Mouse (Mus musculus): ENCODE results near the gene Glis2. TPM values are rescaled to one million over a fixed set of nuclear protein-coding genes. Genes with fewer than 3 reads are reported as not detected.

Gene Glis2
- polyA plus RNA-seq, 1 experiment from 2014 or later, result 22.3 TPM

DNA sequence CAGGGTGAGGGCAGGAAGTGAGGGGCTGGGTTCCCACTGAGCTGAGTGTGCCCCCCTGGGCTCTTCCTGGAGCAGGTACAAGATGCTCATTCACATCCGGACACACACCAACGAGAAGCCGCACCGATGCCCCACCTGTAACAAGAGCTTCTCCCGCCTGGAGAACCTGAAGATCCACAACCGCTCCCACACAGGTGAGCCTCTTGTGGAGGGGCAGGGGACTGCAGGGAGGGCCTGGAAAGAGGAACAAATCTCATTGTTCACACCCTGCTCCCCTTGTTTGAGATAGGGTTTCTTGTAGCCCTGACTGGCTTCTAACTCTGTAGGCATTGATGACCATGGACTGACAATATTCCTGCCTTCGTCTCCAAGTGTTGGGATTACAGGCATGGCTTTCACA lies 17.2 kb downstream of the Glis2 start:
- WGBS, result 92% methylated on average over 7 of the region's 7 CpGs
- H3K27ac ChIP-seq (replicated peaks), result no peak overlapping the region
- H3K4me1 ChIP-seq, result peaks cover 21% of the 10 kb centered on the region
- peaks cover 83% of the 10 kb centered on the region for H3K36me3 ChIP-seq (replicated peaks)
- no peak for DNase-seq (ENCODE audit: low spot score)
- no peaks in the 10 kb centered on the region for H3K9me3 ChIP-seq
- H3K27me3 ChIP-seq (replicated peaks; ENCODE audit: low read depth, poor library complexity, severe bottlenecking), result no peaks in the 10 kb centered on the region
- H3K4me3 ChIP-seq, result no peak overlapping the region

DNA sequence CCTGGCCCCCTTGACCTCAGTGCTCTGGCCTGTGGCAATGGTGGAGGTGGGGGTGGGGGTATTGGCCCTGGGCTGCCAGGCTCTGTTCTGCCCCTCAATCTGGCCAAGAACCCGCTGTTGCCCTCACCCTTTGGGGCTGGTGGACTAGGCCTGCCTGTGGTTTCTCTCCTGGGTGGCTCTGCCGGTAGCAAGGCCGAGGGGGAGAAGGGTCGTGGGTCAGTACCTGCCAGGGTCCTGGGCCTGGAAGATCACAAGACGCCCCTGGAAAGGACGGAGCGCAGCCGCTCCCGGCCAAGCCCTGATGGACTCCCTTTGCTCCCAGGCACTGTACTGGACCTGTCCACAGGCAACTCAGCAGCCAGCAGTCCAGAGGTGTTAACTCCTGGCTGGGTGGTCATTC lies 19.2 kb downstream of the Glis2 start:
- H3K36me3 ChIP-seq (replicated peaks), result peaks cover 98% of the 10 kb centered on the region

DNA sequence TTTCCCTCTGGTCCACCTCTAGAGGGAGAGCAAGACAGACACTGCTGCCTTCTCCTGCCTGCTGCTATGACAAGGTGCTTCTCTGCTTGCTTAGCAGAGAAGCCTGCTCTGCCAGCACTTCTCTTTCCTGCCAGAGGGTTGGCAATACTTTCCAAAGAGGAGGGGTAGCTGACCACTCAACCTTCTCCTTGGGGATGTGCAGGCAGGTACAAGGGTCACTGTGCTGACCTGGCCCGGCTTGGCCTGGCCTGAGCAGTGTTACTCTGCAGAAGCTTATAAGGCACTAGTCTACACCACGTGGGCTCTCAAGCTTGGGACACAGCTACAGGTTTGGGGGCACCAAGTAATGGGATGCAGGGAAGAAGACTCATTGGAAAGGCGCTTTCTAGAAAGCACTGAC lies 20.1 kb downstream of the Glis2 start:
- Histone ChIP-seq H3K4me1 (no peaks in the 10 kb centered on the region), H3K9me3 (no peaks in the 10 kb centered on the region; the same call in 1 of the 2 replicates), H3K27me3 (replicated peaks; ENCODE audit: low read depth, poor library complexity, severe bottlenecking) (no peaks in the 10 kb centered on the region), H3K27ac (replicated peaks) (no peak overlapping the region), H3K36me3 (replicated peaks) (peaks cover 97% of the 10 kb centered on the region), H3K4me3 (no peak overlapping the region)
- WGBS, result 92% methylated on average over 3 of the region's 3 CpGs
- DNase-seq (ENCODE audit: low spot score), result no peak

More for the DNA sequence above, 19.2 kb downstream of the Glis2 start:
- Histone ChIP-seq H3K4me1 (0 out of 2 replicates have a peak, but pooled peaks cover under 1% of the 10 kb centered on the region), H3K4me3 (no peak overlapping the region), H3K27ac (replicated peaks) (no peak overlapping the region; the same call in 1 of the 2 replicates), H3K27me3 (replicated peaks; ENCODE audit: low read depth, poor library complexity, severe bottlenecking) (no peaks in the 10 kb centered on the region), H3K9me3 (no peaks in the 10 kb centered on the region; the same call in 1 of the 2 replicates)
- 93% methylated on average over 9 of the region's 9 CpGs for WGBS
- DNase-seq (ENCODE audit: low spot score), result no peak

DNA sequence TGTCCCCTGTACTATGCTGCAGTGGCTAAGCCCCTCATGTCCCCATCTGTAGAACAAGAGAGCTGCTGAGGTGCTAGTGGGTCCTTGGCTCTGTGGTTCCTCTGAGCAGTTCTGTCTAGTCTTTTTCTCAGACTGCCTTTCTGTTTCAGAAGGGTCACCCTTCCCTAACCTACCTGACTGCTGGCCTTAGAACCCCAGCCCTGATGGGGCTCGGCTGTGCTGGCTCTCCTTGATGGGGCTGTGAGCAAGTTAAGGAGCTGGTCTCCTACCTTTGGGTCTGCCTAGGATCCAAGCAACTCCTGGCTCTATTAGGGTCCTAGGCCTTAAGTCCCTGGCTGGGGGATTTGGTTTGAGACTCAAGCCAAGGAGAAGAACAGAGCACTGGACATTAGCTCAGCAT lies 20.8 kb downstream of the Glis2 start:
- Histone ChIP-seq H3K4me3 (no peak overlapping the region), H3K27ac (replicated peaks) (no peak overlapping the region), H3K9me3 (no peaks in the 10 kb centered on the region; the same call in 1 of the 2 replicates), H3K27me3 (replicated peaks; ENCODE audit: low read depth, poor library complexity, severe bottlenecking) (no peaks in the 10 kb centered on the region), H3K36me3 (replicated peaks) (peaks cover 96% of the 10 kb centered on the region), H3K4me1 (no peaks in the 10 kb centered on the region)
- no peak for DNase-seq (ENCODE audit: low spot score)
- whole genome bisulfite sequencing, result 95% methylated on average over 1 of the region's 1 CpGs

- peaks cover 82% of the 10 kb centered on the region for H3K36me3 ChIP-seq (replicated peaks)
- H3K27ac ChIP-seq (replicated peaks), result no peak overlapping the region
- no peaks in the 10 kb centered on the region; the same call in 1 of the 2 replicates for H3K9me3 ChIP-seq
- 88% methylated on average over 4 of the region's 4 CpGs for WGBS
- H3K4me3 ChIP-seq, result no peak overlapping the region
- no peaks in the 10 kb centered on the region for H3K4me1 ChIP-seq
- no peak for DNase-seq (ENCODE audit: low spot score)
- no peaks in the 10 kb centered on the region for H3K27me3 ChIP-seq (replicated peaks; ENCODE audit: low read depth, poor library complexity, severe bottlenecking)
Observed at GRCm38 (mm10) chr16:4616829-4617228, 22.3 kb downstream of the Glis2 start.

- peak overlapping the region; percentile 91 for H3K27ac ChIP-seq (replicated peaks)
- peak overlapping the region; percentile 72 for H3K4me3 ChIP-seq
- DNase-seq (ENCODE audit: low spot score), result no peak
- peaks cover 27% of the 10 kb centered on the region for H3K36me3 ChIP-seq (replicated peaks)
- peaks cover 26% of the 10 kb centered on the region for H3K4me1 ChIP-seq
- H3K27me3 ChIP-seq (replicated peaks; ENCODE audit: low read depth, poor library complexity, severe bottlenecking), result no peaks in the 10 kb centered on the region
- 21% methylated on average over 9 of the region's 9 CpGs for WGBS
- no peaks in the 10 kb centered on the region for H3K9me3 ChIP-seq
Observed at GRCm38 (mm10) chr16:4624074-4624473, 29.6 kb downstream of the Glis2 start.

DNA sequence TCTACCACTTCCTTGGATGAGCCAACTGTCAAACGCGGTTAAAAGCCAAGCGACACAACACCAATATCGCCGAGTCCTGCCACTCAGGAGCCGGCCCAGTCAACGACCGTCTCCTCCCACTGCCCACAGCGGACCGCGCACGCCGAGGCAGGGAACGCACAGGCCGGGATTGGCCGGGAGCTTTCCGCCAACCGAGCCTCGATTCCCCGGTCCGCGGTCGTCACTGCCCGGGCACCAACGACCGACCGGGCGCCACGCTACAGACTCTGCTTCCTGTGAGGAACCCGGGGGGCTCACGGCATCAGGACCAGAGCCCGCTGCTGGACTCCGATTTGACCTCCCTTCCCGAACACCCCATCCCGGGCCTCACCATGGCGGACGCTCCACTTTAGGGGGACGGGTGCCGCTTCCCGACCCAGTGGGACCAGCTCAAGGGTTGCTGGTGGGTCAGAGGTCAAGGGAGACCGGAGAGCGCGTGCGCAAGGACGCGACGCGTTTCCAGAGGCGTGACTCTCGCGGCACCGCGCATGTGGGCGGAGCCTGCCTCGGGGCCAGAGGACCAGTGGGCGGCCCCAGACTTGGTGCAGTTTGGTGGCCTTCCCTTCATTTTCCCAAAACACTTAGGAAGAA lies 30.1 kb downstream of the Glis2 start, which contains the start of gene Pam16:
TSS of gene Pam16 (minus strand) at position 508 of the 630 bp plus-strand sequence.
- Histone ChIP-seq H3K4me3 (peak within 1 kb of the TSS; percentile 72), H3K4me1 (peaks cover 26% of the 10 kb centered on the region), H3K9me3 (no peaks in the 10 kb centered on the region), H3K27ac (replicated peaks) (peak within 1 kb of the TSS; percentile 91), H3K36me3 (replicated peaks) (peaks cover 23% of the 10 kb centered on the region), H3K27me3 (replicated peaks; ENCODE audit: low read depth, poor library complexity, severe bottlenecking) (no peaks in the 10 kb centered on the region)
- WGBS, result under 1% methylated on average over 56 of the region's 56 CpGs
- peak; percentile 94 for DNase-seq (ENCODE audit: low spot score)

DNA sequence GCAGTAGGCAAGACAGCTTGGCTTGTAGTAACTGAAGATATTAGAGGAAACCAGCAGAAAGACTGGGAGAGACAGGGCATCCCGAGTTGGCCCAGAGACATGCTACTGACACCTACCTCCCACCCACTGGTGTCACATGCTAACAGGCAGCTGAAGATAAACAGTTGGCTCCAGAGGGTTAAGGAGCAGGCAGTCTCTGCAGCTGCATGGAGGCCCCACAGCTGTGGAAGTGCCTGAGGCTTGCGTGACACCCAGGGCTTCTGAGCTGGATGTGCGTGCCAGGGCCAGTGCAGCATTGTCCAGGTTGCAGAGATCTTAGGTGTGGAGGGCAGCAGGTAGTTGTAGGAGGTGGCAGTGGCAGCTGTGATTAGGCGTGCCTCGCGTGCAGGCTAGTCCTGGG lies 32.6 kb downstream of the Glis2 start:
- no peak for DNase-seq (ENCODE audit: low spot score)
- H3K36me3 ChIP-seq (replicated peaks), result peaks cover 24% of the 10 kb centered on the region
- H3K9me3 ChIP-seq, result no peaks in the 10 kb centered on the region
- H3K27ac ChIP-seq (replicated peaks), result no peak overlapping the region
- no peaks in the 10 kb centered on the region for H3K27me3 ChIP-seq (replicated peaks; ENCODE audit: low read depth, poor library complexity, severe bottlenecking)
- WGBS, result 84% methylated on average over 6 of the region's 6 CpGs
- peaks cover 30% of the 10 kb centered on the region for H3K4me1 ChIP-seq
- H3K4me3 ChIP-seq, result no peak overlapping the region

GRCm38 (mm10) chr16:4628898-4629419 lies 34.4 kb downstream of the Glis2 start:
- H3K27me3 ChIP-seq (replicated peaks; ENCODE audit: low read depth, poor library complexity, severe bottlenecking), result no peaks in the 10 kb centered on the region
- no peak overlapping the region for H3K4me3 ChIP-seq
- no peak for DNase-seq (ENCODE audit: low spot score)
- no peak overlapping the region for H3K27ac ChIP-seq (replicated peaks)
- H3K4me1 ChIP-seq, result peaks cover 20% of the 10 kb centered on the region
- H3K9me3 ChIP-seq, result no peaks in the 10 kb centered on the region
- WGBS, result 86% methylated on average over 9 of the region's 9 CpGs
- peaks cover 33% of the 10 kb centered on the region for H3K36me3 ChIP-seq (replicated peaks)

- DNase-seq (ENCODE audit: low spot score), result peak; percentile 89
- Histone ChIP-seq H3K27ac (replicated peaks) (peak overlapping the region; percentile 52; the same call in 1 of the 2 replicates), H3K27me3 (replicated peaks; ENCODE audit: low read depth, poor library complexity, severe bottlenecking) (no peaks in the 10 kb centered on the region), H3K36me3 (replicated peaks) (peaks cover 33% of the 10 kb centered on the region), H3K4me1 (peaks cover 15% of the 10 kb centered on the region; the same call in 1 of the 2 replicates), H3K9me3 (no peaks in the 10 kb centered on the region), H3K4me3 (no peak overlapping the region)
- 22% methylated on average over 6 of the region's 6 CpGs for WGBS
Observed at GRCm38 (mm10) chr16:4629950-4630349, 35.4 kb downstream of the Glis2 start.

DNA sequence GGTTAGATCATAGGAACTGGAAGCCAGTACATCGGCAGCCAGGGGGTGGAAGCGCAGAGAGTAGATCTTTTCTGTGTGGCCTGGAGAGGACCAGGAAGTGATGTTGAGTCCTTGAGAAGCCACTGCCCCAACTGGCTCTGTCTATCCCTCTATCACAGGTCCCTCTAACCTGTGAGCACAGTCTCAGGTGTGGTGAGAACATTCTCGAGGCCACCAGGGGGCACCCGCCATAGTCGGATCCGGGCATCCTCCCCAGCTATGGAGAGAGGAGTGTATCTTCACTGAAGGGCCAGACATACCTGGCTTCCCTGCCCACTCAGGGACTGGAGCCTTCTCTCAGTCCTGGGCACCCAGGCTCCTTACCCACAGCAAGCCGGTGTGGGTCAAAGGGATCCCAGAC lies 37.5 kb downstream of the Glis2 start:
- WGBS, result 50% methylated on average over 7 of the region's 7 CpGs
- peak overlapping the region; percentile 57; the same call in 1 of the 2 replicates for H3K27ac ChIP-seq (replicated peaks)
- no peak overlapping the region for H3K4me3 ChIP-seq
- no peaks in the 10 kb centered on the region for H3K27me3 ChIP-seq (replicated peaks; ENCODE audit: low read depth, poor library complexity, severe bottlenecking)
- H3K36me3 ChIP-seq (replicated peaks), result peaks cover 30% of the 10 kb centered on the region
- H3K9me3 ChIP-seq, result no peaks in the 10 kb centered on the region
- peaks cover 21% of the 10 kb centered on the region for H3K4me1 ChIP-seq
- DNase-seq (ENCODE audit: low spot score), result peak; percentile 71

GRCm38 (mm10) chr16:4633661-4634060 lies 39.1 kb downstream of the Glis2 start:
- no peak overlapping the region for H3K4me3 ChIP-seq
- no peaks in the 10 kb centered on the region for H3K27me3 ChIP-seq (replicated peaks; ENCODE audit: low read depth, poor library complexity, severe bottlenecking)
- WGBS, result 91% methylated on average over 3 of the region's 3 CpGs
- H3K36me3 ChIP-seq (replicated peaks), result peaks cover 17% of the 10 kb centered on the region
- H3K9me3 ChIP-seq, result no peaks in the 10 kb centered on the region
- no peak for DNase-seq (ENCODE audit: low spot score)
- peaks cover 21% of the 10 kb centered on the region for H3K4me1 ChIP-seq
- H3K27ac ChIP-seq (replicated peaks), result peak overlapping the region; percentile 49

- Histone ChIP-seq H3K4me3 (no peak overlapping the region), H3K9me3 (no peaks in the 10 kb centered on the region), H3K27me3 (replicated peaks; ENCODE audit: low read depth, poor library complexity, severe bottlenecking) (no peaks in the 10 kb centered on the region), H3K4me1 (peaks cover 28% of the 10 kb centered on the region), H3K27ac (replicated peaks) (no peak overlapping the region), H3K36me3 (replicated peaks) (peaks cover 17% of the 10 kb centered on the region)
- WGBS, result 87% methylated on average over 9 of the region's 9 CpGs
- no peak for DNase-seq (ENCODE audit: low spot score)
Observed at GRCm38 (mm10) chr16:4634681-4635080, 40.2 kb downstream of the Glis2 start.

All from embryonic facial prominence, embryonic 10.5 days (tissue).